Mouse (Mus musculus) heart, postnatal 36 days (tissue): ENCODE measurements around the gene Slc35g3. TPM values are rescaled to one million over a fixed set of nuclear protein-coding genes. Genes with fewer than 3 reads are reported as not detected.
A peak's percentile ranks its signal among the peaks of the same experiment; 100 is the strongest.

Experiments
- DNase-seq, 2 experiments: peaks; one replicate each; pipeline ENCODE4 v3.0.0; 2021 to 2022
- intact Hi-C: fragments of 180-260 bp; cut with DNase I; formaldehyde crosslinking; loops from one replicate; pipeline ENCODE4 v1.15.1; 2025
- total RNA-seq, 2 experiments: library from RNA; stranded (reverse); gene quantifications; 2 replicates each; pipeline ENCODE4 v1.2.3; 2021

The Slc35g3 gene
- total RNA-seq, 2 experiments from 2014 or later = not detected

DNA sequence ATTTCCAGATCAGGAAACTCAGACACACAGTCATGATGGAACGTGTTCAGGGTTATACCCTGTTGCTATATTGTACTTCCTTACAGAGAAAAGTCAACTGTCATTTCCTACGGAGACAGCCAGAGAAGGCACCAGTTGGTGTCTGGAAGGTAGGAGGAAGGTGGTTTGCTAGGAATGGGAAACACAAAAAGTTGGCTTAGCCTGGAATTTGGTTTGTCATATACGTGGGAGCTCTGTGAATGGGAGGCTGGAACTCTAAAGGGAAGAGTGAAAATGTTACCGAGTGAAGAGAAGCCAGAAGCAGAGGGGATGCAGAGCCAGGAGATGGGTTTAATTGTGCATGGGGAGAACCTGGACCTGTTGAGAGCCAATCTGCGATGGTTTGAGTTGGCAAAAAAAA is 29.7 kb upstream of the Slc35g3 start:
- intact Hi-C loops = no loop called here
- no peak for DNase-seq

DNA sequence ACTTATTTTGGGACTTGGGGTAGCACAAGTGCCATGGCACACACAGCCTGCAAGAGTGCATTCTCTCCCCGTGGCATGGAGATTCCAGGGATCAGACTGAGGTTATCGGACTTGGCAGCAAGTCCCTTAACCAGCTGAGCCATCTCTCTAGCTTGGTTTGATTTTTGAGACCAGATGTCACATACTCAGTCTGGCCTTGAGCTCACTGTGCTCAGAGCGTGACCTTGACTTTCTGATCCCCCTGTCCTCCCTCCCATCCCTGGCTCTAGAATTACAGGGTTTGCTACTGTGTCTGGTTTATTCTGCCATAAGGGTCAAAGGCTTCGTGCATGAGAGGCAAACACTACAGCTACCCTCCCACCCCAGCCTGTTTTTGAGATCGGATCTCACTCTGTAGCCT is 27.7 kb upstream of the Slc35g3 start:
- no peak for DNase-seq
- intact Hi-C loops = no loop called here

DNA sequence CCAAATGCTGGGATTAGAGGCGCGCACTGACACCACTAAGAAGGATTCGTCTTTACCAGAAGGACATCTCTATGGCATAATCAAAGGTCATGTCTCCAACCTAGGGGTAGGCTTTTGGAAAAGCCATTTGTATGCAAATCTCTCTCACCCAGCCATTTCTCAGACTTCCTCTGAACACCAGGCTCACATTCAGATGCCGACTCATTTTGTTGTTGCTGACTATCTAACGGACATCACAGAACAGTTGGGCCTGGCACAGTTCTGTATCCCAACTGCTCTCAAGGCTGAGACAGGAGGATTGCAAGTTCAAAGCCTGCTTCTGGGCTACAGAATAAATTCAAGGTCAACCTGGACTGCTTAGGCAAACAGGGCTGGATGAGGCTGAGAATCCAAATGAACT is 25.5 kb upstream of the Slc35g3 start:
- intact Hi-C loops = no loop called here
- DNase-seq = no peak

DNA sequence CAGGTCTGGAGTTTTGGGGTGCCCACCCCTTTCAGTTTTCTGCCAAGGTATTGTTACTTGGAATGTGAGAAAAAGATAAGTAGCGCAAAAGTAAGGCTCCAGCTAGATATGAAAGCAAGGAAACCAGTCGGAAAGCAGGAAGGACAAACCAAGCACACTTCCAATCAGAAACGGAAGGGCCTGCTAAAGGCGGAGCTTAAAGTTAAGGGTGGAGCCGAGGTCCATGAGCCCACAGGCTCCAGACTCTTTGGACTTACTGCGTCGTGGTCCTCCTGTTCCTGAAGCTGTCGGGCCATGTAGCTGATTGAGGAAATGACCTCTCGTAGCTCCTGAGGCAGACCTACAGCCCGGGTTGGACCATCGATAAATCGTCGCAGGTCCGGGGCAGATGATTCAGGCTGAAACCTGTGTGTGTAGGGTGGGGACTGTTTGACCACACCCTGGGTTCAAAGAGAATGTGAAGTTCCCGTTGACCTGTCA is 23.1 kb upstream of the Slc35g3 start:
- peak; percentile 63 for DNase-seq
- intact Hi-C loops = loop anchor here (2.0 kb wide), 1 partner anchor 18 kb away; no protein-coding TSS in a partner anchor

DNA sequence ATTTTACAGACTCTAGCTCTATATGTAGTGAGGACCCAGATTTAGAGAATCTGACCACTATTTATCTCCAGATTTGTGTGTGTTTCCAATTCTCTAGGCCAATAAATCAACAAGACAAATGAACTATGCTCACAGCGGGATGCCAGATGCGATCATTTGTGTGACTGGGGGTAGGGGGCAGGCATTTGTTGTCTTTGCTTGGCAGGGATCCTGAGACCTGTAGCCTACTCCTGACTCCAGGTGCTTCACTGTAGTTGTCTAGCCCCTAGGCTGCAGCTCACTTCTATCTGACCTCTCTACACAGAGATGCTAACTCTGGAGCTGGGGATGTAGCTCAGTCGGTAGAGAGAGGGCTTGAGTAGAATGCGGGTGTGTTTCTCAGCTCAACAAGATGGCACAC is 20.1 kb upstream of the Slc35g3 start:
- no peak for DNase-seq
- intact Hi-C loops = no loop called here

DNA sequence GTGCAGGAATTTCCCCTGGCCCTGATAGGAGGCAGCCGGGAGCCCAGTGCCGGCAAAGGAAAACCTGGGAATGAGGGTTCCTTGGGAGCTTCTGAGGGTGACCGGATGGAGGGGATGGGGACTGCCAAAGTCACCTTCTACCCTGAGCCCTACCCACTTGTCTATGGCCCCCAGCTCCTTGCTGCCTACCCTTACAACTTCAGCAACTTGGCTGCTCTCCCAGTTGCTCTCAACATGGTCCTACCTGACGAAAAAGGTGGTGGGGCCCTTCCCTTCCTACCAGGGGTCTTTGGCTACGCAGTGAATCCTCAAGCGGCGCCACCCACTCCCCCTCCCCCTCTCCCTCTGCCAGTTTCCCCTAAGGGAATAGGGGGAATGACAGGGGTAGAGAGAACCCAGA is 17.2 kb upstream of the Slc35g3 start:
- intact Hi-C loops = no loop called here

DNA sequence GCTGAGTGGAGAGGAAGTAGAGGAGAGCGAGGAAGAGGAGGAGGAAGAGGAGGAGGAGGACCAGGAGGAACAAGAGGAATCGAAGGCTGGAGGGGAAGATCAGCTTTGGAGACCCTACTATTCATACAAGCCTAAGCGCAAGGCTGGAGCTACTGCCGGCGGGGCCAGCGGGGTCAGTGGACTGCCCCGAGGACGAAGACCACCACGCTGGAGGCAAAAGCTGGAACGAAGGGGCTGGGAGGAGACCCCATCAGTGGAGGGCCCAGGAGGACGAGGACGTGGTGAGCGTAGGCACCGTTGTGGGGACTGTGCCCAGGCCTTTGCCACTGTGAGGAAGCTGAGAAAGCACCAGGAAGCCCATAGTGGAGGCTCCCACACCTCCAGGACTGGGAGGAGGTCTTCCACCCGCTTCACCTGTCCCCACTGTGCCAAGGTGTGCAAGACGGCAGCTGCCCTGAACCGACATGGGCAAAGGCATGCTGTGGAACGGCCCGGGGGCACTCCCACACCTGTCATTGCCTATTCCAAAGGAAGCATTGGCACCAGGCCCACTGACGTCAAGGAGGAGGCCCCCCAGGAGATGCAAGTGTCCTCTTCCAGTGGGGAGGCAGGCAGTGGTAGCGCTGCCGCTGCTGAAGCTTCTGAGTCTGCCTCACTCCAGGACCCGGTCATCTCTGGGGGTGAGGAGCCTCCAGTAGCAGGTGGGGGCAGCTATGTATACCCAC is 16.7 kb upstream of the Slc35g3 start:
- no peak for DNase-seq
- intact Hi-C loops = no loop called here

More for the DNA sequence above, 17.2 kb upstream of the Slc35g3 start:
- no peak for DNase-seq

DNA sequence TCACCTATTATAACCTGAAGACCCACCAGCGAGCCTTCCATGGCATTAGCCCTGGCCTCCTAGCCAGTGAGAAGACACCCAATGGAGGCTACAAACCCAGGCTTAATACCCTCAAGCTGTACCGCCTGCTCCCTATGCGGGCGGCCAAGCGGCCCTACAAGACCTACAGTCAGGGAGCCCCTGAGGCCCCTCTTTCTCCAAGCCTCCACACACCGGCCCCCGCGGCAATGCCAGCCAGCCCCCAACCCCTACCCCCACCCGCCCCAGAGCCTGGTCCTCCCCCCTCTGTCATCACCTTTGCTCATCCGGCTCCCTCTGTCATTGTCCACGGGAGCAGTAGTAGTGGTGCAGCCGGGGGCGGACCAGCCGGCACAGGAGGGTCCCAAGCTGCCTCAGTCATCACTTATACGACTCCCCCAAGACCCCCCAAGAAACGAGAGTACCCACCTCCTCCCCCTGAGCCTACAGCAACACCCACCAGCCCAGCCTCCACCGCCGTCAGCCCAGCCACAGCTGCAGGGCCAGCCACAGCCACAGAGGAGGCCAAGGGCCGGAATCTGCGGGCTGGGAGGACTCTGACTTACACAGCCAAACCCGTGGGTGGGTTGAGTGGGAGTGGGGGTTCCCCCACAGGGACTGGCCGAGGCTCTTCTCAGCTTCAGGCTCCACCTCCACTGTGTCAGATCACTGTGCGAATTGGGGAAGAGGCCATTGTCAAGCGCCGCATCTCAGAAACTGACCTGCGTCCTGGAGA is 15.9 kb upstream of the Slc35g3 start:
- intact Hi-C loops = no loop called here
- DNase-seq = no peak

DNA sequence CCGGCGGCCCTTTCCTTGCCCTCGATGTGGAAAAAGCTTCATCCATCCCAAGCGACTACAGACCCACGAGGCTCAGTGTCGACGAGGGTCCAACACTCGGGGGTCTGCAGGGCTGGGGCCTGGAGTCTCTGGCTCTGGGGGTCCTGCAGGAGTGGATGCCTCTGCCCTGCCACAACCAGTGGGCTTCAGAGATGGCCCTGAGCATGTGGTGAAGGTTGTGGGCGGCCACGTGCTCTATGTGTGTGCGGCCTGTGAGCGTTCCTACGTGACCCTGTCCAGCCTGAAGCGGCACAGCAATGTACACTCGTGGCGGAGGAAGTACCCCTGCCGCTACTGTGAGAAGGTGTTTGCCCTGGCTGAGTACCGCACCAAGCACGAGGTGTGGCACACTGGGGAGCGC is 14.7 kb upstream of the Slc35g3 start:
- no peak for DNase-seq
- intact Hi-C loops = no loop called here

DNA sequence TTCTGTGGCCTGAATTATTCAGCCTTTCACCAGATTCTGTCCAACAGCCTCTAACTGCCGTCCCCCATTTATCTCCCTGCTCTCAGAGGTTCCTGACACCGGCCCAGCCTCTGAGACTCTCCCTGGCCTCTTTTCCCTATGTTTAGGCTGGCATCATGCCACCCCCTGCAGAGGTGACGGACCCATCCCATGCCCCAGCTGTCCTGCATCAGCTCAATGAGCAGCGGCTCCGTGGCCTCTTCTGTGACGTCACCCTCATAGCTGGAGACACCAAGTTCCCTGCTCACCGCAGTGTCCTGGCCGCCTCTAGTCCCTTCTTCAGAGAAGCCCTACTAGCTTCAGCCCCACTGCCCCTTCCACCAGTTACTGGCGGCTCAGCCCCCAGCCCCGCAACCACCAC is 13.9 kb upstream of the Slc35g3 start:
- DNase-seq = no peak
- intact Hi-C loops = no loop called here

DNA sequence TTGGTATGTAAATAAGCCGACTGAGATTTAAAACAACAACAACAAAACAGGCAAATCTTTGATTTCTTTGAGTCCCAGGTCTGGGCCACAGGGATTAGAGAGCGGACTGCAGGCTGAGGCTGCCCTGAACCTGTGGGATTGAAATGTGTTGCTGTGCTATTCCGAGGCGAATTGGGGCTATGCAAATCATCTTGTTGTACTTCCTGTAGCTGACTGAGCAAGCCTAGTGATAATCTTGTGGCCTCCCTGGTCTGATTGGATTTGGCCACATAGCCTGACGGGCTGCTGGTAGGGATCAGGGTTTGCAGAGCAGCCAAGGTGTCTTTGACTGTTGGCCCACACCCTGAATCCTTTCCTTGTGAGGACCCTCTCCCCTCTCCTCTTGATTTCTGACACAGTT is 13.2 kb upstream of the Slc35g3 start:
- DNase-seq = no peak
- intact Hi-C loops = no loop called here

DNA sequence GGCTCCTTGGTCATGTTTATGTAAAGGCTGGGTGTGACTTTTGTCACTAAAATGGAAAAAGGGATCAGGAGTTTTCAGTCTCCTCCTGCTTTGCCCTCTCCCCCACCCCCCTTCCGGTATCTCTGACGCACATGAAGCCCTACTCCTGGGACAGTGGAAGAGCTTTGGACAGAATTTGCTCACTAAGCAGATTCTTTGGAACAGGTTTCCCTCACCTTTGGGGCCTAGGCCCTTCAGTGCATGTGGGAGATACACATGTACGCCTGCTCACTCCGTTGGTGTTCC is 5.8 kb upstream of the Slc35g3 start:
- intact Hi-C loops = loop anchor here (2.0 kb wide), 3 partner anchors 17 to 35 kb away; partner anchors contain the start of gene Chrnb1
- DNase-seq = no peak

DNA sequence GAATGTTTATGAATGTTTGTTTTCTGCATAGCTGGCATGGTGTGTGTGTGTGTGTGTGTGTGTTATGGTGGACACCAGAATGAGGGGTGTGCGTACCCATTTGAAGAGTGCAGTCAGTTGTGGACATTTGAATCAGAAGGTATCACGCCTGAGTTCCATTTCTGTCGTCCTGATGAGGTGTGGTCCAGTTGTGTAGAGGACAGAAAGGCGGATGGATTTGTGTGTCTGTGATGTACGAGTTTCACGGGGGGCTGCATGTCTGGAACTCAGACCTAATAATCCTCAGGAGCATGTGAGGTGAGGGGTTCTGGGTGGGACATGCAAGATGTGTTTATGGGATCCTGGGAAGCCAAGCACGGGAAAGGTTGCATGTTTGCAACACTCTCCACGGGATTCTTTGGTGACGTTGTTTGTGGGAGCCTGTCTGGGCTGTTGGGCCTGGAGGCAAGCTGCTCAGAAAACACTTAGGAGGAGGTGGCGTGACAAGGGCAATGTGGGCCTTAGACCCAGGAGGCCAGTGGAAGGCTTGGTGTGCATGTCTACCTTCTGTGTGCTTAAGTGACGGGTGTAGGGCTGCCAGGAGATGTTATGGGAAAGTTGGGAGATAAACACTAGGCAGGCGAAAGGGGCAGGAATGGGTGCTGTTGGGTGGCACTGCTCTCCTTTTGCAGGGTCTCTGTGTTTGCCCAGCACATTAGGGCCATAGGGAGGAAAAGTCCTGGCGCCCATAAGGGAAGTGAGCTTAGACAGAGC is 5.3 kb upstream of the Slc35g3 start:
- no peak for DNase-seq
- intact Hi-C loops = loop anchor here (2.0 kb wide), 3 partner anchors 18 to 36 kb away; partner anchors contain the start of gene Chrnb1

DNA sequence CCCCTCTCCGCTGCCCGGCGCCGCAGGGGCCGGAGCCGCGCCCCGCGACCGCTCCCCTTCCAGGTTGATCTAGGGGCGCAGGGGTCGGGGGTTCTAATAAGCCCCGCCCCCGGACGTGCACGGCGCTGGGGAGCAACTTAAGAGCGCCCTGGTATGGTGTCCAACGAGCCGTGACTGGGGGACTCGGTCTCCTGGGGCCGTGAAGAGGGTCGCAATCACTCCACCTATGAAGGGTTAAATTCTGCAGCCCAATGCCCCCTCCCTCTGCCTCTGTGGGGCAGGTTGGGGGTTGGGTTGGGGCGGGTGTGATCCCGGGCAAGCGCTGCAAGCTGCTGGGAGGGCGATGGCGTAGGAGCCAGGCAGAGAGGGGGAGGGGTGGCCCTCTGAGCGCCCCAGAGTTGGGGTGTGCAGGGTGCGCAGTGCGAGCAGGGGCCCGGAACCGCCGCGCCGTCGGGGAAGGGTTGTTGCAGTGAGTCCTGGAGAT is 4.4 kb upstream of the Slc35g3 start:
- intact Hi-C loops = loop anchor here (2.0 kb wide), 3 partner anchors 19 to 37 kb away; partner anchors contain the start of gene Chrnb1
- peak in 1 of 2 experiments; percentile 74 for DNase-seq

DNA sequence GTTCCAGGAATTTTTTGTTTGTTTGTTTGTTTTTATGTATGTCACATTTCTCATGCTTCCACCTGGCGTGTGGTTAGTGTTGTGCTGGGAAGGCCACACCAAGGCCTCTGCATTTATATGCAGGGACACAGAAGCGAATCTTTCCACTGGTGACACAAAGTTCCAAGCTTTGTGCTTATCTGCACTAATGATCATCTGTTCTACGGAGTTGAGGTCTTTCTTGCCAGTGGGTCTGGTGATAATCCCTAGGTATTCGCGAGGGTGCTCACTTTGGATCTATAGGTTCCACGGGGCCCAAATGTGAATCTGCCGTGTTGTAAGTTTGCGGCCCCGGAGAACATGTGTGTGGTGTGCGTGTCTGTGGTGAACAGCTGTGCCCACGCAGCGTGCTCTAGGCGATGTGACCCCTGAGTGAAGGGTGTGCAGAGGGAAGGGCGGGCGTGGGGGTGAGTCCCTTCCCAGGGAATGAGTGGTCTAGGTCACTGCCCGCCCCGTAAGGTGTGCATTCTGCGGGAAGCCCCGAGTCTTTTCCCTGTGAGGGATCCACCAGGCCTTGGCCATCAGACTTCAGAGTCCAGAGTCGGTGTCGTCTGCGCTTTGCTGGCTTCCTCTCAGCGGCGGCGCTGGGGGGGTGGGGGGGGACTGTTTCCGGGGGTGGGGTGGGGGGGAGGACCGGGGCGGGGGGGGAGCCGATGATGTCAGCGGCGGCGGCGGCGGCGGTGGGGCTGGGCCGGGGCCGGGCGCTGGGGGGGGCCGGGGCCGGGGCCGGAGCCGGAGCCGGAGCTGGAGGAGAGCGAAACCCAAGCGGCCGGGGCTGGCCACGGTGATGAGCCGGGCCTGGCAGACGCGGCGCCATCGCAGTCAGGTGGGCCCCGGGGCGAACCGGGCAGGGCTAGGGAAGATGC is 3.7 kb upstream of the Slc35g3 start, which contains the start of gene Zbtb4:
TSS of gene Zbtb4 (plus strand) at position 692 of the 905 bp plus-strand sequence.
- intact Hi-C loops = loop anchor here (2.0 kb wide), 4 partner anchors 19 to 111 kb away; partner anchors contain the start of gene Chrnb1
- peak; percentile 53 to 79 for DNase-seq

DNA sequence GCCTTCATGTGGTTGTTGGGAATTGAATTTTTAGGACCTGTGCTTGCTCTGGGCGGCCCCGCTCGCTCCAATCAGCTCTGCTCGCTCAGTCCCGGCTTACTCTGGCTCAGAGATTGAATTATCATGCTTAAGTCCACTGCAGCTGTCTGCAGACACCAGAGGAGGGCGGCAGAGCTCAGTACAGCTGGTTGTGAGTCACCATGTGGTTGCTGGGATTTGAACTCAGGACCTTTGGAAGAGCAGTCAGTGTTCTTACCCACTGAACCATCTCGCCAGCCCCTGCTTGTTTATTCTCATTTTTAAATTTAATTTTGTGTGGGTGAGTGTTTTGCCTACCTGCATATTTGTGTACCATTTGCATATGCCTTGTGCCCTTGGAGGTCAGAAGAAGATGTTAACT is 1.8 kb upstream of the Slc35g3 start:
- DNase-seq = no peak
- intact Hi-C loops = no loop called here

DNA sequence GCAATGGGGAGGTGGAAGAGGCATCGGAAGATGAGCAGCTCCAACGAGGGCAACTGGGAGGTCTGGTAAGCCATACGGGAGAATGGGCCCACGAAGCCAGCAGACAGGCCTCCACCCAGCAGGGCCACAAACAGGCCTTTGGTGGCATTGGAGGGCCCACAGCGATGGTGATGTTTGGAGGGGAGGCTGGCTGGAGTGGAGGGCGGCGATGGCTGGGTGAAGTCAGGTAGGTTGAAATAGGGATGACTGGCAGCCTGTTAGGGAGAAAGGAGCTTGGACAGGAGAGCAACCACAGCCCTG is 917 bp downstream of the Slc35g3 start:
- intact Hi-C loops = no loop called here
- DNase-seq = no peak

DNA sequence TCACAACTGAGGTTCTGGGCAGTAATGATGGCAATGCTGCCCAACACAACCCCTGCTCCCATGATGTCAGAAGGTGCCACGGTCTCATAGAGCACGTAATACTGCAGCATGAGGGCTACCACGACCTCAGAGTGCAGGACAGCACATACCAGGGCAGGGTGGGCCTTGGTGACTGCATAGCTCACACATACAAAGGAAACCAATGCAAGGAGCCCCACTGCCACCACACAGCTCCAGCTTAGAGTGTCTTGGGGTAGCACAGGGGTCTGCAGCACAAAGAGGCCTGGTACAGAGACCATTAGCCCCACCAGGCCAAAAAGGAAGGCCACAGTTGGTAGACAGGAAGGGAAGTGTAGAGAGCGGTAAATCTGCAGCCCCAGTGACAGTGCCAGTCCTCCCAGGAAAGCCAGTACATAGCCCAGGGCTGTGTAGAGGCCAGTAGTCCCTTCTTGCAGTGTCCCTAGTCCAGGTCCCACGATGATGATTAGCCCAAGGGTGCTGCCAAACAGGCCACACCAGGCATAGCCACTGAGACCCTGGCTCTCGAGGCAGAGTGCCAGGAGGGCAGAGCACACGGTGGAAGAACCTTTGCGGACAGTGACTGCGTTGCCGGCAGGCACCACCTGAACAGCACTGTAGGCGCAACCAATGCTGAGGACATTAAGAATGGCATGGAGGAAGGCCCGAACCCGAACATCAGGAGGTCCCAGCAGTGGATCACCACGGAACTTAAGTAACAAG is 1.4 kb downstream of the Slc35g3 start:
- intact Hi-C loops = no loop called here
- no peak for DNase-seq

DNA sequence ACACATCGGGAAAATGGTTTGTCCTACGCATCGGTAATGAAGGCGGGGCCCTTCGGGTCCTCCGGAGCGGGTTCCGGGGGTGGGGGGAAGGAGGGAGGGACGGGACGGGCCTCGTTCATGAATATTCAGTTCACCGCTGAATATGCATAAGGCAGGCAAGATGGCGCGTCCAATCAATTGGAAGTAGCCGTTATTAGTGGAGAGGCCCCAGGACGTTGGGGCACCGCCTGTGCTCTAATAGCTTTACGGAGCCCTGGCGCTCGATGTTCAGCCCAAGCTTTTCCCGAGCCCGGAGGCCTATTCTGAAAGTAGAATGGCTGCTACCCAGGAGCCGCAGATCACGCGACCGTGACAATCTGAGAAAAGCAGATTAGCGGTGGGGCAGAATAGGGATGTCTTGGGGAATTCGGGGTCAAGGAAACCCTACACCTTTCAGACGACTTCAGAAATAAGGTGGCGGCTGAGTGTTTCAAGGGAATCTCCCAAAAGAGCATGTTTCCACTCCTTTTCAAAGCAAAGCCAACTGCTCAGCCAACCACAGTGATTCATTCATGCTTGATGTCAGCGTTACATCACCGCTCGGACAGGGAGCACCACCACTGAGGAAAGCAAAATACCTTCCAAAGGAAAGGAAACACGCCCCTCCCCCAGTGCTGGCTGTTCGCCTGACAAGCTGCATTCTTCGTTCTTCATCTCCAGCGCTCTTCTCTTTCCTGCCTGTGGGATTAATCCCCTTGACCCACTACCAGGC is 2.6 kb downstream of the Slc35g3 start:
- intact Hi-C loops = loop anchor here (1.0 to 2.0 kb wide), 4 partner anchors 44 to 162 kb away; partner anchors contain the start of genes Eif5a, Kctd11 and Plscr3
- peak; percentile 76 to 84 for DNase-seq
